Mouse (Mus musculus): ENCODE results near the gene Gm2381.
"Not testable (repeated sequence)": the region's sequence is repeated elsewhere in the genome, so short reads cannot be mapped to it uniquely, and the experiment has no call there.

The Gm2381 gene

DNA sequence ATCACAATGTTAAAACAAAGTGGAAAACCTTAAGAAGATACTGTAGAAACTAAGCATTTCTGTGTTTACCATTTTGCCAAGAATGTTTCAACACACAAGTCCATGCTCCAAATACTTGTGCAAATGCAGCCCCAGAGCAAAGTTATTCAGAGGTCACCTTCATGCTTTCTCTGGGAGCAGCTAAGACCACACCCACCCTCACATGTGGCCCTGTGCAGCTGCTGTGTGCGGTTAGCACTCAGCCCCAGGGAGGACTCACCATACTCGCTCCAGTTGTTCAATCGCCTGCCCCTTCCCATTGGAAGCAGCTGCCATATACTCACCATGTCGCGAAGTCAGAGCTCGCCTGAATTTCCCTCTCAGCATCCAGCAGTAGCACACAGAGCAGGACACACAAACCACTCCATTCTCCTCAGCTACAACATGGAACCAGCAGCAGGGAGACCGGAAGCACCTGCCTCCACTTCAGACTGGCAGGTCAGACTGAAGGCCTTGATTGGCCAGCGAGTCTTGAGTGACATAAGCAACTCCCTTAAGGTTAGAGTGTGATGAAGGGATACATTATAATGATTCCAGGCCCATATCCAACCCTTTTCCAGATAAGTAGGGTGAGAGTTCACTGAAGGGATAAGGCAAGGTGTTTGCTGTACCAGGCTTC is at the start of gene Gm2381:
Gene Gm2381, minus strand, starts transcription at position 434 of the 658 bp plus-strand sequence.
- DNase-seq (ENCODE audit: low read depth, low spot score): not testable (repeated sequence)

DNA sequence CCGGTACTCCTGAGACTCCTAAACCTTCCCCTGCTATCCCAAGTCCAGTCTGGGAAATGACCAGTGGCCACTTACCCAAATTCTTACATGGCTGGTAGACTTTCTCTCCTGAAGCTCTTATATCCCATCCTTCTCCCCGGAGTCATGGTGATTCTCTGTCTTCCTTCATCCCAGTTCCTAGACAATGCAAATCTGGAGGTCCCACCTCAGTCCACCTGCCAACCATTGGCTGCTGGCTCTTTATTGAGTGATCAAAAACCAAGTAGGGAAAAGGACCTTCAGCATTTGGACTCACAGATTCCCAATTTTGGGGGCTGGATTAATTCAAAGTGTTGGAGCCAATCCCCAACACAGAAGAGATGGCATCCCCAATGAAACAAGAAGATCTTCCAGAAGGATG is 31.0 kb upstream of the Gm2381 start:
- not testable (repeated sequence) for DNase-seq (ENCODE audit: low read depth, low spot score)

DNA sequence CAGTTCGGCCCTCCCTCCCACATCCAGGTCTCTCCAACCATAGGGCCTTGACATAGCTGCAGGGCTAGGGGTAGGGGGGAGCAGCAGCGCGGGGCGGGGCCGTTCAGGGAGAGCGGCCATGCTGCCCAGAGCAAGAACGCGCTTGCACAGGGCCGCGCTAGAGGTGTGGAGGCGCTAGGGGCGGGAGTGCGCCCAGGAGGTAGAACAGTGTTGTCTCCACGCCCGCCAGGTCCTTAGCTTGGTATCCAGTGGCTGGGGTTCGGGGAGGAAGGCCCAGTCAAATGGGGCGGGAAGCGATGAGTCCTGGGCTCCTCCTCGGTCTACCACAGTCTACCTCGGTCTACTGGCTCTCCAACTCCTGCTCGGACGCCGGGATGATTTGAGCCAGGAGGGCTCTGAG is 11.1 kb upstream of the Gm2381 start:
- no peak for DNase-seq (ENCODE audit: low read depth, low spot score)

DNA sequence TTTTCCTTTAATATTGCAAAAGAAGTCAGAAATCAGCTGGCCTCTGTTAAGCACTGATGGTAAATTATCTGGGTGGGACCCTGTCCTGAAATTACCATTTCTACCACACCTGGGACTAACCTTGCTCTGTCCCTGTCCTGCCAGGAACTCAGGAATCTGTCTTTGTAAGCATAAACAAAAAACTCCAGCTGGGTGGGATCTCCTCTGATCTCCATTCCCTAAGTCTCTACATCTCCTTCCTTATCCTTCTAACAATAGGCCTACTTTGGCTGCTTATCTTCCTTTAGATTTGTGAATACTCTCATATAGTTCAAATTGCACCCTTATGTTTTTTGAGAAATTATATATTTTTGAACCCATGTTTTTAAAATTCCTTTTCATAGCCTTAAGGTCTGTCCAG is 28.7 kb downstream of the Gm2381 start:
- not testable (repeated sequence) for DNase-seq (ENCODE audit: low read depth, low spot score)

DNA sequence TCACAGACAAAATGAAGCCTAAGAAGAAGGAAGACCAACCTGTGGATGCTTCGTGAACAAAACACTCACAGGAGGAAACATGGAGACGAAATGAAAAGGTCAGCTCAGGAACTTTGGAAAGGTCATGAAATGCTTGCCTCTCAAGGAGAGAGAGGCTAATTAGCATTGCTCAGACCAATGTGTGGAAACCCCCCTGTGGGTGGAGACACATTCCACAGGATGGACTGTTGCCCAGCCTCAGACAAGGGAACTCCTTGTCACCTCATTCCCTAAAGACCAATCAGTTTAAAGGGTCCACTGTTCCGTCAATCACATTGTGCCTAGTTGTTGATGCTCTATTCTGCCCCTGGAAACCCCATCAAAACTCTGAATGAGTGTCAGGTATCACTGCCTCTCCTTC is 34.8 kb downstream of the Gm2381 start:
- no peak for DNase-seq (ENCODE audit: low read depth, low spot score)

DNA sequence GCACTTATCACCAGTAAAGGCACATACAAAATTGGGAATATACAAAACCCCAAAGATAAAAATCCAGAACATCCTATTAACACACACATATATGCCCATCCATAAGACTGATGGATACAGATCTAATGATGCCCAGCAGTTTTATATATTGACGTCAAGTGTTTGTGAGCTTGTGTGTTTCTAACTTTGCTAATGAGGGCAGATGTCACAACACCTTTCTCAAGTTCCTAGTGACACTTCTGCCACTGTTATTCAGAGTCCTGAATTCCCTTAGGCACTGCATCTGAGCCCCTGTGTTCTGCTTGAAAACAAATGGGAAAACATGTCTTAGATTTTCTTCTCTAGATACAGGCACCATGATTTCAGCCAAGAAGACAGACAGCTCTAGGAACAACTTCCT is 73.6 kb downstream of the Gm2381 start, which contains the start of gene Vmn2r62:
Gene Vmn2r62, minus strand, starts transcription at position 101 of the 400 bp plus-strand sequence.
- not testable (repeated sequence) for DNase-seq (ENCODE audit: low read depth, low spot score)

All from brain, adult 2 months (tissue).